Mouse (Mus musculus): ENCODE measurements around the gene Rpl14.

The Rpl14 gene

GRCm38 (mm10) chr9:120571593-120572385, 545 bp downstream of the Rpl14 start:
- no peak for DNase-seq (ENCODE audit: low spot score in 2 of 2)

GRCm38 (mm10) chr9:120575748-120576661, 4.8 kb downstream of the Rpl14 start:
- DNase-seq (ENCODE audit: low spot score in 2 of 2) = no peak

- DNase-seq (ENCODE audit: low spot score in 2 of 2) = no peak
Measured at GRCm38 (mm10) chr9:120576662-120577013, 5.4 kb downstream of the Rpl14 start.

- peak; percentile 83 for DNase-seq (ENCODE audit: low spot score in 2 of 2)
Measured at GRCm38 (mm10) chr9:120577133-120577651, 5.9 kb downstream of the Rpl14 start.

- no peak for DNase-seq (ENCODE audit: low spot score in 2 of 2)
Measured at GRCm38 (mm10) chr9:120577706-120578405, 6.6 kb downstream of the Rpl14 start.

- DNase-seq (ENCODE audit: low spot score in 2 of 2) = no peak
Measured at GRCm38 (mm10) chr9:120578701-120579100, 7.5 kb downstream of the Rpl14 start.

- DNase-seq (ENCODE audit: low spot score in 2 of 2) = no peak
Measured at GRCm38 (mm10) chr9:120579808-120580207, 8.6 kb downstream of the Rpl14 start.

GRCm38 (mm10) chr9:120581941-120582618, 10.8 kb downstream of the Rpl14 start:
- DNase-seq (ENCODE audit: low spot score in 2 of 2) = peak in 1 of 2 experiments; percentile 52

GRCm38 (mm10) chr9:120582619-120583308, 11.5 kb downstream of the Rpl14 start:
- peak; percentile 80 to 88 for DNase-seq (ENCODE audit: low spot score in 2 of 2)

GRCm38 (mm10) chr9:120583314-120583713, 12.1 kb downstream of the Rpl14 start:
- no peak for DNase-seq (ENCODE audit: low spot score in 2 of 2)

GRCm38 (mm10) chr9:120586546-120586945, 15.3 kb downstream of the Rpl14 start:
- DNase-seq (ENCODE audit: low spot score in 2 of 2) = peak in 1 of 2 experiments; percentile 37

- DNase-seq (ENCODE audit: low spot score in 2 of 2) = peak; percentile 52 to 86
Measured at GRCm38 (mm10) chr9:120591490-120591889, 20.2 kb downstream of the Rpl14 start.

GRCm38 (mm10) chr9:120593383-120594101, 22.3 kb downstream of the Rpl14 start:
- no peak for DNase-seq (ENCODE audit: low spot score in 2 of 2)

GRCm38 (mm10) chr9:120594839-120595238, 23.6 kb downstream of the Rpl14 start:
- DNase-seq (ENCODE audit: low spot score in 2 of 2) = no peak

GRCm38 (mm10) chr9:120595306-120595705, 24.1 kb downstream of the Rpl14 start:
- DNase-seq (ENCODE audit: low spot score in 2 of 2) = no peak

GRCm38 (mm10) chr9:120601488-120602171, 30.4 kb downstream of the Rpl14 start:
- peak; percentile 63 to 77 for DNase-seq (ENCODE audit: low spot score in 2 of 2)

GRCm38 (mm10) chr9:120602172-120602838, 31.1 kb downstream of the Rpl14 start:
- peak in 1 of 2 experiments; percentile 68 for DNase-seq (ENCODE audit: low spot score in 2 of 2)

- DNase-seq (ENCODE audit: low spot score in 2 of 2) = peak; percentile 85 to 92
Measured at GRCm38 (mm10) chr9:120602839-120603511, 31.7 kb downstream of the Rpl14 start.

Measured in urinary bladder, postnatal 4 days (tissue).